Mouse (Mus musculus) kidney, adult 9 months (tissue): ENCODE measurements around the gene Zfp654.
"Not testable (repeated sequence)": the region's sequence is repeated elsewhere in the genome, so short reads cannot be mapped to it uniquely, and the experiment has no call there.

ENCODE experiments used
- DNase-seq: peaks from one replicate; pipeline ENCODE4 v3.0.0; 2022

The Zfp654 gene

DNA sequence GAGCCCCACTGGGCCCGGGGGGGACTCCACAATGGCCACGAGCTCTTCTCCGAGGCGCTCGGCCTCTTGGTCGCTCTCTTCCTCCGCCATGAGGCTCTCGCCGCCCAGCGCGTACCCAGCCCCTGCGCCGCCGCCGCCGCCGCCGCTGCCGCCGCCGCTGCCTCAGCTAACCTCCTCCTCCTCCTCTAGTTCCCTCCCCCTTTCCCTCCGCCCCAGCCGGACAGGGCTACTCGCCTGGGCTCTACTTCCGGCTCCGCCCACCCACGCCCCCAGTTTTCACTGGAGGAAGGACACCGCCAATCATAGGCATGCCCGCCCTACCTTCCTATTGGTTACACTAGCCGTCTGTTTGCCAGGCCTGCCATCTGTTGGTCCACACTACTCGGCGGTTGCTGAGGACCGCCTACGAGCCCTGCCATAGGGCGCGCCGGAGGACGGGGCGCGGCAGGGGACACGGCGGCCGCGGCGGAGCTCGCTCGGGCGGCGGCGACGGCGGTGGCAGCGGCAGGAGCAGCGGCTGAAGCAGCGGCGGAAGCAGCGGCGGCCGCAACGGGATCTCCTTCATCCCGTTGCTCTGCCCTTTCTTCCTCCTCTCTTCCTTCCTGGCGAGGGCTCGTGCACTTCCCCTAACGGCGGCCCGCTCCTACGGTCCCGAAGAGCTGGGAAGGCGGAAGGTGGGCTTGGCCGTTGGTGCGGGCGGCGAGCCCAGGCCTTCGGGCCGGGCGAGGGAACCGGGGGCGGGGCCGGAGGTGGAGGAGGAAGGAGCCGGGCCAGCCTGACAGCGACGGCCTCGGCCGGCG lies at the start of gene Zfp654, which contains the start of gene Cggbp1:
Gene Zfp654, minus strand, starts transcription at position 90 of the 800 bp plus-strand sequence.
Gene Cggbp1, plus strand, starts transcription at position 434 of the 800 bp plus-strand sequence.
- DNase-seq = peak; percentile 100

DNA sequence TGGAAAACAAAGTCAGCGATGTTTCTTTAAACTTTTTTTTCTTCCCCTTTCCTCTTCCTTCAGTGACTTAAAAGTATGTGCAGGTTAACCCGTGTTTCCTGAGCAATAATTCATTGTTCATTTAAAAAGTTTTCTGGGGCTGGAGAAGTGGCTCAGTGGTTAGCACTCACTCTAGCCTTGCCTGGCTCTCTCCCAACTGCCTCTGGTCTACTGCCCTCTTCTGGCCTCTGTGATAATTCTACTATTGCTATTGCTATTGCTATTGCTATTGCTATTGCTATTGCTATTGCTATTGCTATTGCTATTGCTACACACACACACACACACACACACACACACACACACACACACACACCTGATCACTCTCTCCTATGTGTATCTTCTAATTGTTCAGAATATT lies 47.6 kb upstream of the Zfp654 start:
- DNase-seq = peak; percentile 28

DNA sequence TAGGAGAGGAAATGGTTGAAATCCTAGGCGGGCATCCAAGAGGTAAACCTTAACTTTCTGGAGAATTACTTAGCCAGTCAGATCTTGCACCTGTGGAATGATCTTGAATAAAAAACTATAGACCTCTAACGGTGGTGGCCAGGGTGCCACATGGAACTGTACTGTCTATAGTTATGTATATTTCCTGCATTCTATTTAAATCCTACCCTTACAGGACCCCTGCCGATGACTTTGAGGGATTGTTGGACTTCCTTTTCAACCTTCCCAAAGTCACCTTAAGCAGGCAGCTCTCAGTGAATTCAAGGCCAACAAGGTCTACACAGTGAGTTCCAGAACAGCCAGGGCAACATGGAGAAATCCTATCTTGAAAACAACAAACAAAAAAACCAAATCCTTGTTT lies 38.0 kb upstream of the Zfp654 start:
- no peak for DNase-seq

DNA sequence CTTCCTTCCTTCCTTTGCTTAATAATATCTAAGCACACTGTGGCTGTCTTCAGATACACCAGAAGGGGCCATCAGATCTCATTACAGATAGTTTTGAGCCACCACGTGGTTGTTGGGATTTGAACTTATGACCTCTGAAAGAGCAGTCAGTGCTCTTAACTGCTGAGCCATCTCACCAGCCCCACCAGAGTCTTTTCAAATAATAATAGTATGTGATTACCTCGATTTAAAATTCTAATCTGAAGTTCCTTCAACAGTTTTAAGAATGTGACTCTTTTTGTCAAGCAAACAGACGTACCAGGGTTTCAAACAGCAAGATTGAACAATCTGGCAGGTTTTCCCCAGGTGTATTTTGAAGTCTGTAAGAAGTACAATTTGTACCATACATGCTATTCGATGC lies 34.1 kb upstream of the Zfp654 start:
- no peak for DNase-seq

DNA sequence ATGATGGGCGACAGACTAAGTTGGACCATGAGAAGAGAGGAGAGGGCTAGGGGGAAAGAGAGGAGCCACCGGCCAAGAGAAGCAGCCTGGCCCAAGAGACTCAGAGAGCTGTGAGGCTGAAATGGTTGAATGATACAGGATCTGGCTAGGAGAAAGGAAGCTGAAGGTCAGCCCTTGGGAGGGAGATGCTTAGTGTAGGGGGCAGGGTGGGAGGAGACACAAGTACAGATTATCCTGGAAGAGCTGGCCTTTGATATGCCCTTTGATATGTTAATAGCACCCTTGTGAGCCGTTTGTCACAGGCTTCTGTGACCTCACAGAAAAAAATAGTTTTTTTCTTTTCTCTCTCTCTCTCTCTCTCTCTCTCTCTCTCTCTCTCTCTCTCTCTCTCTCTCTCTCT lies 33.7 kb upstream of the Zfp654 start:
- no peak for DNase-seq

DNA sequence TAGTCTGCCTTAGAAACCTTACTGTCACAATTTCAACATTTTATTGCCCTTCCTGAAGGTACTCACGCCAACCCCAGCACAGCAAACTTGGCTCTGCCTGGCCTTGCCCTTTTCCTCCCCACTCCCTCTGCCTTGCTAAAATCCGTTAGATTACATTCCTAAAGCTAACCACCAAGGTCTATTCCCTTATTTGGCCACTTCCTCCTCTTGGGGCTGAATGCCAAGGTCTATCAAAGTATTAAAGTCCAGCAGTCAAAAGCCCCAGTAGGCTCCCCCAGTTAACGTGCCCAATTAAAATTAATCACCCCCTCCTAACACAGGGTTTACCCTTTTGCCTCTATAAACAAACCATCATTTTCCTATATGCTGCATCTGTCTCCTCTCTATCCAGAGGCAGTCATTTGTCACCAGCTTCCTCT lies 33.0 kb upstream of the Zfp654 start:
- DNase-seq = no peak

DNA sequence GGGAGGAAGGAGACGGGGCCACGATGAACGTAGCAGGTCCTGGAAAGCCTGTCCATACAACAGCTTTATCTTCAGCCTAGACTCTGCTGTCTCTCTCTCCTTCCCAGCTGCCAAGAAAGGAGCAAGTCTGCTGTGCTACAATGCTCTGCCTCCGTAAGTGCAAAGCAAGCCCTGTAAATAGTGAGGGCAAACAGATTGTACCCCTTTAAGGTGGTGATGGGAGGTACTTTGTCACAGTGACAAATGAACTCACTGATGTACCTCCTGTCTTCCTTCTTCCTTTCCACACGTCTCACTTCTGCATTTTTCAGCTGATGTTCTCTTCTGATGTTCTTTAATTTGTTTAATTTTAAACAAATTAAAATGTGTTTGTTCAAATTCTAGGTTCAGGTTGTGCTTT lies 32.4 kb upstream of the Zfp654 start:
- DNase-seq = no peak

DNA sequence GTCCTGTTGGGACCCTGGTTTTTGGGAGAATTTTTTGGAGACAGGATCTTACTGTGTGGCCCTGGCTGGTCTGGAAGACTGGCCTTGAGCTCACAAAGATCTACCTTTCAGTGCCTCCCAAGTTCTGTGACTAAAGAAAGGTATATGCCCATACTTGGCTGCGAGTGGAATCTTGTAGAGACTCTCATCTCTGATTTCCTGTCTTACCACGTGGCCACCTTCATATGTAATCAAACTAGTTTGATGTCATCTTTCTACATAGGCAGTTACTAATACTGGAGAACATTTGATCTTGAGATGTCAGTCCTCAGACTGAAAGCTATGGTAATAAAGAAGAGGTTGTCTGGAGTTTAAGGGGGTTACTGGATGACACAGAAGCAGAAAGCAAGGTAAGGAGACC lies 30.0 kb upstream of the Zfp654 start:
- no peak for DNase-seq

DNA sequence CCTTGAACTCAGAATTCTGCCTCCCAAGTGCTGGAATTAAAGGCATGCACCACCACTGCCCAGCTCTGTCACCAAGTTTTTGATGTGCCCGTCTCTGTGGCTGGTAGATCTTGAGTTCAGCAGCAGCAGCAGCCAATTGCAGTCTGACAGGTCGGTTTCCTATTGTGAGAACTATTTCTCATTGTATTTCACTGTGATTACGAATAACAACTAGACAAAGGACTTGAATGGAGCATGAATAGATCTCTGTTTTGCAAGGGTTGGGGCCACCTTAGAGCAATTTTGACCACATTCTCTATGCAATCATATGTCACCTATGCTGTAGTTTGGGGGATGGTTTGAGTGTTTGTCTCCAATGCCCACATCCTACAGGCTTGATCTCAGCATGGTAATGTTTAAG lies 29.5 kb upstream of the Zfp654 start:
- DNase-seq = no peak

DNA sequence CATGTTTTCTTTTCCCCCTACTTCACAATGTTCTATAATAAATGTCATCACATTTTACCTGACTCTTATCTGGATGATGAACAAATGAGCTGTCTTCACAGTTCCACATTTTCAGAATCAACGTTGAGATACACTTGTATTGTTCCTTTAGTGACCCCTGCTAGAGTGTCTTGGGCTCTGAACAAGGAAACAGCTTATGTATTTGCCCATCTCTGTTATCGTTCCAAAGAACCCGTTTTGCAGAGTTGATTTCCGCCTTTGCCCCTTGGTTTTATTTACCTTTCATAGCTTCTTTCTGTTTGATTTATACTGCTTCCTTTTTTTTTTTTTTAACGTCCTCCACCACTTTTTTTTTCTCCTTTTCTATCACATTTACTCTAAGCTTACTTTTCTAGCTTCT lies 28.3 kb upstream of the Zfp654 start:
- no peak for DNase-seq

DNA sequence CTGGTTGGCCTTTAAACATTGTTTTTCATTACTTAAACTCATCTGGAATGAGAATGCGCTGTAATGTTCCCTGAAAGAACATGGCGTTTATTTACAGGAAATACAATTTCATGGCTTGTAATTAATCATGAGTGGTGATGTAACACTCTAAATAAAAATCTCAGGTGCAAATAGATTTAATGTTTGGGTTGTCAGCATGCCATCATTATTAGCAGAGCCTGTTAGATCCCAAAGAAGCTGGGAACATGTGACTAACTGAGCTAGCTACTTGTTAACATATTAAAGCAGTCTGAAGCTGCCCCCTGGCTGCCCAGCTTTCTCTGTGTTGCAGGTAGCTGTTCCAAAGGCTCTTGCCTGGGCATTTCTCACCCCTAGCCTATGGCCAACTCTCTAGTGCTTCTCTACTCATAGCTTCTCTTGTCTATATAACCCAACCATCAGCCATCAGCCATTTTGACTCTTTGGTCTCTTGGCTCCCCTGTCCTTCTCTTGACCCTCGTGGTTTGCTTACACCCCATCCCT lies 27.2 kb upstream of the Zfp654 start:
- peak; percentile 27 for DNase-seq

DNA sequence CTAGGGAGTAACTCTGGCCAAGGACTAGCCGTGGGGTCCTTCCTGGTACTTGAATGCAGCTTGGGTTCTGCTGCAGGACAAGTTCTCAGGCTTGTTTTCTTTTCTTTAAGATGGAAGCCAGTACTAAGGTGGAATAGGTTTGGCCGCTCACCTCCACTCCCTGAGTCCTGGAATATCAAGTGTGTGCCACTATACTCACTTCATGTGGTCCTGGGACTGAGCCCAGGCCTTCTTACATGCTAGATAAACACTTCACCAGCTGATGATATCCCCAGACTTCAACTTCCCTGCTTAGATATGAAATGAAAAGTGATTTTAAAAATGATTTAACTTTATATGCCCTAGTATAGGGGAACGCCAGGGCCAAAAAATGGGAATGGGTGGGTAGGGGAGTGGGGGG lies 25.9 kb upstream of the Zfp654 start:
- DNase-seq = no peak

DNA sequence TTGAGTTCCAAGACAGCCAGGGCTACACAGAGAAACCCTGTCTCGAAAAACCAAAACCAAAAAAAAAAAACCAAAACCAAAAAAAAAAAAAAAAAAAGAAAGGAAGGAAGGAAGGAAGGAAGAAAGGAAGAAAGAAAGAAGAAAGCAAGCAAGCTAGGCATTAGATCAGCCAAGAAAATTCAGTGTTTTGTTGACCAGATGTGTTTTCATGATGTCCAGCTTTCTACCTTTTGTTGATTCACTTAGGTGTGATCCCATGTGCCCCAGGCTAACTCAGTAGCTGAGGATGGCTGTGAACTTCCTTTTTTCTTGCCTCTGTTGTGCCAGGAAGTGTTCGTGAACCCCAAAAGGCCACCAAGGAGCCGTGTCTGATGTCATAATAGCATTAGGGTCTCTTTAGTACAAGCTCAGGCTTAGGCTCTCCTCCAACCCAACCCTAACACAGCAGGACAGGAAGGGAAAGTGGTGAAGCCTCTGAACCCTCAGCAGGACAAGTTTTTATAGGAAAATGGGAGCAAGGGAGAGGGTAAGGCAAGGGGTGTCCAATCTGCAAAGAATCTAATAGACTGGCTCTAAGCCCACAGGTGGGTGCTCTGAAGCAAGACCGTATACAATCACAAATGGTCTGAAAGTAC lies 25.3 kb upstream of the Zfp654 start:
- no peak for DNase-seq

DNA sequence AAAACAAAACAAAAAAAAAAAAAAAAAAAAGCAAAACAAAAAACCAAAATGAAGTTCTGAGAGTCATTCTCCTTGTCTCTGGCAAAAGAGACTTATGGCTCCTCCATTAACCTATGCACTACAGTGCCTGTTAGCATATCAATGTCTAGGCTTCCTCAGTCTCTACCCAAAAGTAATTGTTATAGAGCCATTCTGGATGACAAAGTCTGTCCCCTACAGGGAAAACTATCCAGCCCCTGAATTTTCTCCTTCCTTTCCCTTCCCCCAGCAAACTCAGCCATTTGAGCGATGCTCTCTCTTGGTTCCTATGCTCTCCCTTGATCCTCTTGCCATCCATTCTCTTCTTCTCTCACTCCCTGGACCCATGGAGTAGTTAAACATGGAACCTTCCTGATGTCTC lies 24.4 kb upstream of the Zfp654 start:
- no peak for DNase-seq

DNA sequence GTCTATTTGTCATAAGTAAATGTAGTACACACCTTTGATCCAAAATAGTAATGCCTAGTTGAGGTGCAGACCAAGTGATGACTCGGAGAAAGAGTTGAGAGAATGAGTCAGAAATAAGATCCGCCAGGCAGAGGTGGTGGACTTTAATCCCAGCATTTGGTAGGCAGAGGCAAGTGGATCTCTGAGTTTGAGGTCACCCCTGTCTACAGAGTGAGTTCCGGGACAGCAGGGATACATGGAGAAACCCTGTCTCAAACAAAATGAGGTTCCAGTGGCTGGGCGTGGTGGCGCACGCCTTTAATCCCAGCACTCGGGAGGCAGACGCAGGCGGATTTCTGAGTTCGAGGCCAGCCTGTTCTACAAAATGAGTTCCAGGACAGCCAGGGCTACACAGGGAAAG lies 23.9 kb upstream of the Zfp654 start:
- DNase-seq = no peak

DNA sequence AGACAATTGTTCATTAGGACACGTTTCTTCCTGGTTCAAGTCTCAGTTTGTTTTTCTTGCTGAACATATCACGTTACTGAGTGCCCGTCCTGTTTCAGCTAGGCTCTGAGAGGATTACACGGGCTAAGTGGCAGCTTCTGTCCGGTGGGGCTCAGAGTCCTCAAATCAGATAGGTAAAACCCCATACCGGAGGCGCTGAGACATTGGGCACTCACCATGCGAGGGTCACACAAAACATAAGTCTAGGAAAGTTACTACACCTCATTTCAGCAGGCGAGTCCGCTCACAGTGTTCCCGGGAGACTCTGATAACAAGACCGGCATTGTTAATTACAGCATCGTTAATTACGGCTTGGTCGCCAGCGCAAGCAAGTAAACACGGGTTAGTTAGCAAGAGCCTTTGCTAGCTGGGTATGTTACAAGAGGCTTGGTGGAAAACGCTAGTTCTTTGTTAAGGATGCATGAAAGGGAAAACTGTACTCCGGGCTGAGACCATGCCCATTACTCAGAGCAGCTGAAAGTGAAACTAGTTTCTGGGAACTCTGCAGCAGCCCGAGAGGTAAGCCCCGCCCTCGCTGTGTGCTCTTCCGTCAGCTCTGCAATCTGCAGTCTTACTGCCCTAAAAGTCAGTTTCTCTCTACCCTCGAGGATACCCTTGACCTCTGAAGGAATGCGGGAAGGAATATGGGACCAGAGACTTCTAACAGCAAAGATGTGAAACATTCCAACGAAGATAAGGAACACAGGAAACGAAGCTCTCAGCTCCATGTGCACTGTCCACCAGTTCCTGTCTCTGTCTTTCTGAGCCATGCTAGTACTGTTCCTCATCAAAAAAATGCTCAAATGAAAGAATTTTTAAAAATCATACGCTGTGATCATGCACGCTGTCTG lies 22.2 kb upstream of the Zfp654 start:
- DNase-seq = peak; percentile 77

DNA sequence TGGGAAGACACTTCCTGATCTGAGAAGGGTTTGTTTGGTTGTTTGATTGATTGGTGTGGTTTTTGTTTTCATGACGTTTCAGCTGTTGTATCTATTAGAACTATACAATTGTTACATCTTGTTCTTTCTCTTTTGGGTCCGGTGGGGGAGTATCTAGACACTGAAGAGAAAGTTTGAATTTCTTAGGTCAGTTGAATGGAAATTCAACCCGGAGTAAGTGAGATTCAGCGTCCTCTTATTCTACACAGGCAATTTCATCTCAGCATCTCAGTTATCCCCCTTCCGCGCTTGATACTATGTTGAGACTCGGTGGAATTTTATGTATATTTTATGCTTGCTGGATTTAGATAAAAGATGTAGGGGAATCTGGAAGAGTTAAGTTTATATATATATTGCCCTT lies 21.4 kb upstream of the Zfp654 start:
- DNase-seq = no peak

DNA sequence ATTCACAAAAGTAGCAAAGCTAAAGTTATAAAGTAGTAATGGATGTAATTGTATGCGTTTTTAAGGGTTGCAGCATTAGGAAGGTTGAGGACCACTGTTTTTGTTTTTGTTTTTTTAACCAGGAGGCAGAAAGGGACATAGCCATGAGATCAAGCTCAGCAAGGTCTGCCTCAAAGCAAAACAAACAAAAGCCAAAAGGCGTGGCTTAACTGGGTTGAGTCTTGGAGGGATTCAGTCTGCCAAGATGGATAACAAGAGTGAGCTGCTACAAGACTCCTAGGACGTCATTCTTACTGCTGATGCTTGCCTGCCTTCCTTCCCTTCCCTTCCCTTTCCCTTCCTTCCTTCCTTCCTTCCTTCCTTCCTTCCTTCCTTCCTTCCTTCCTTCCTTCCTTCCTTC lies 20.8 kb upstream of the Zfp654 start:
- DNase-seq = no peak

DNA sequence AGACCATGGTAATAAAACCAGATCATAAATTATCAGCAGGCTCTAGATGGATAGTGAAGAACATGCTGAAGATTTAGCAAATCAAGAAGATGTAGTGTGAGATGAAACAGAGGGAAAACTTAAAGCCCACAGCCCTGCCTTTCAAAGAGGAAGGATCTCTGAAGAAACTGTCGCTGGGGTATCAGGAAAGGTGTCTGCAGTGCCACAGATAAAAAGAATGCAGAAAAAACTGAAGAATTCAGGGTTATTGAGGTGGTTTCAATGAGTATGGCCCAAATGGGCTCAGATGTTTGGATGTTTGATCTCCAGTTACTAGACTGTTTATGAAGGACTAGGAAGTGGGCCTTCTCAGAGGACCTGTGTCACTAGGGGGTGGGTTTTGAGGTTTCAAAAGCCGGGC lies 18.2 kb upstream of the Zfp654 start:
- DNase-seq = no peak

DNA sequence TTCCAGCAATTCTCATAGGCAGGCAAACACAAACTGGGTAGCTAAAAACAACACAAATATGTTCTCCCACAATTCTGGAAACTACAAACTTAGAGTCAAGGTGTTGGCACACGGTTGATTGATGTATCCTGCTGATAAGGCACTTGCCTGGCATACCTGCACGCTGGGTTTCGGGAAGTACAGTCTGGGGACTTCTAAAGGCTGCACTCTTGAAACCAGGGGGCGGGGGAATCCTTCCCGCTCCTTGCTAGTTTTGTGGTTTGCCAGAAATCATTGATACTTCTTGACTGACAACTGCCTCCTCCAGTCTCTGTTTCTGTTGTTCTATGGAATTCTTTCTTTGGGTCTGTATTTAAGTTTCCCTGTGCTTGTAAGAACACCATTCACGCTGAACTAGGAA lies 17.2 kb upstream of the Zfp654 start:
- DNase-seq = no peak

DNA sequence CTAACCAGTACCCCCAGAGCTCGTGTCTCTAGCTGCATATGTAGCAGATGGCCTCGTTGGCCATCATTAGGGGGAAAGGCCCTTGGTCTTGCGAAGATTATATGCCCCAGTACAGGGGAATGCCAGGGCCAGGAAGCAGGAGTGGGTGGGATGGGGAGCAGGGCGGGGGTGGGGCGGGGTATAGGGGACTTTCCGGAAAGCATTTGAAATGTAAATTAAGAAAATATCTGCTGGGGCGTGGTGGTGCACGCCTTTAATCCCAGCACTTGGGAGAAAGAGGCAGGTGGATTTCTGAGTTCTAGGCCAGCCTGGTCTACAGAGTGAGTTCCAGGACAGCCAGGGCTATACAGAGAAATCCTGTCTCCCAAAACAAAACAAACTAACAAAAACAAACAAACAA lies 14.4 kb upstream of the Zfp654 start:
- not testable (repeated sequence) for DNase-seq

DNA sequence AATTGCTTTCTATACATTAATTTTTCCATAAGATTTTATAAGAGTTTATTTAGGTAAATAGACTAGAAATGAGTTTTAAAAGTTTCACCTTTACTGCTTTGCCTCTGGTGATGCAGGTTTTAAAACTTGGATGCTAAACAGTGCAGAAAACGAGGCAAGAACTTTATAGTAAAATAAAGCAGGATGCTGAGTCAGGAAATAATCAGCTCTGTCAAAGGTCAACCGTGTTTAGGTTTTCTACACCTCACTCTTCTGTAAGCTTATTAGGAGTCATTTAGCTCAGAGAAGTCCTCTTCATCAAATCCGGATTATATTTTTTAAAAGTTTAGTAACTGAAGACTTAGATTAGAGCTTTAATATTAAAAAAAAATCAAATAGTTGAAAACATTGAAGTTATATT lies 5.5 kb upstream of the Zfp654 start:
- DNase-seq = no peak

DNA sequence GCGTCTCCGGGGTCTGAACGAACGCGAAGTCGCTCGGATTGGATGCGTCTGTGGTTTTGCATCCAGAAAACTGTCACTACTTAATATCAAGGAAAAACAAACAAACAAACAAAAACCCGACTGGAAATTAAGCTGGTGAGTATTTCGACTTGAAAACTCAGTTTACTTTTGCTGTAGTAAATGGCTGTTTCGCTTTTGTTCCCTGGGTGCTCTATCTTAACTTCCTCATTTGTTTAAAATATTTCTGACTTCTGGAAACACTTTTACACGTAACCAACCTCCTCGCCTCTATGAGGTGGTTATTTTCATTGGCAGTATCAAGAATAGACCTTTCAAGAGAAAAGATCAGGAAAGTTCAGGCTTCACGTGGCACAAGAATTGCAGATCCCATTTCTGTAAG lies 1.4 kb upstream of the Zfp654 start:
- DNase-seq = no peak
